Mouse (Mus musculus): ENCODE data around the gene Actr10. TPM values are rescaled to one million over a fixed set of nuclear protein-coding genes. Genes with fewer than 3 reads are reported as not detected.

Gene Actr10
- total RNA-seq, 2 experiments from 2014 or later = 60.3 to 92.6 TPM

Other genes with a start within 250 kb of the Actr10 start
- 4.8 and 8.8 TPM in 2 replicates for gene Frmd6, start 112.3 kb upstream of the Actr10 start, total RNA-seq (2015)
- gene Frmd6, start 112.3 kb upstream of the Actr10 start, total RNA-seq (2017) = 3.9 and 7.4 TPM in 2 replicates
- 402 and 411 TPM in 2 replicates for gene Psma3, start 36.8 kb downstream of the Actr10 start, total RNA-seq (2015)
- 408 and 433 TPM in 2 replicates for gene Psma3, start 36.8 kb downstream of the Actr10 start, total RNA-seq (2017)
- 25.8 and 26.6 TPM in 2 replicates for gene Arid4a, start 78.1 kb downstream of the Actr10 start, total RNA-seq (2015)
- gene Arid4a, start 78.1 kb downstream of the Actr10 start, total RNA-seq (2017) = 36.6 and 47.5 TPM in 2 replicates
- gene Tomm20l, start 173.6 kb downstream of the Actr10 start, total RNA-seq (2015) = not detected in 2 replicates
- gene Tomm20l, start 173.6 kb downstream of the Actr10 start, total RNA-seq (2017) = not detected in 2 replicates
- gene Timm9, start 198.8 kb downstream of the Actr10 start, total RNA-seq (2015) = 97.0 and 102 TPM in 2 replicates
- gene Timm9, start 198.8 kb downstream of the Actr10 start, total RNA-seq (2017) = 60.6 and 76.3 TPM in 2 replicates
- gene 2700049A03Rik, start 199.0 kb downstream of the Actr10 start, total RNA-seq (2015) = 19.4 and 20.3 TPM in 2 replicates
- 10.9 and 16.3 TPM in 2 replicates for gene 2700049A03Rik, start 199.0 kb downstream of the Actr10 start, total RNA-seq (2017)

All from megakaryocyte progenitor cell, adult 5-6 weeks (primary cell).